Mouse (Mus musculus) neural tube, embryonic 14.5 days (tissue): ENCODE measurements at regions not wholly inside any gene's neighbourhood (a gene's known extent, or its start where the extent isn't known, plus 50 kb on each side); places are given as distances from the start of the nearest gene placed in this dataset.
"Not testable (repeated sequence)": the region's sequence is repeated elsewhere in the genome, so short reads cannot be mapped to it uniquely, and the experiment has no call there.

Source experiments
- ATAC-seq: fragments of 200-750 bp; cut with Nextera tagmentation; 2 replicates; pipeline ENCODE4 v1.8.0; 2017; ENCODE audit warnings: low read depth, mild to moderate bottlenecking, moderate TSS enrichment, moderate library complexity
- H3K27ac ChIP-seq: fragments of 300-500 bp; sonication (generic); 2 replicates; pipeline ENCODE4 v1.5.1; 2014; ENCODE audit warnings: low read depth, mild to moderate bottlenecking, control low read depth, low read length, moderate library complexity, mixed read lengths
- H3K27me3 ChIP-seq: fragments of 300-500 bp; sonication (generic); 2 replicates; pipeline ENCODE4 v1.6.1; 2014; ENCODE audit warnings: low read length; ENCODE audit not compliant: control insufficient read depth, insufficient read depth
- H3K36me3 ChIP-seq: fragments of 300-500 bp; sonication (generic); 2 replicates; pipeline ENCODE4 v1.6.1; 2014; ENCODE audit warnings: low read length, mixed read lengths; ENCODE audit not compliant: control insufficient read depth, insufficient read depth
- H3K4me1 ChIP-seq: fragments of 300-500 bp; sonication (generic); 2 replicates; pipeline ENCODE4 v1.6.1; 2014; ENCODE audit warnings: low read length; ENCODE audit not compliant: control insufficient read depth, insufficient read depth
- H3K4me2 ChIP-seq: fragments of 300-500 bp; sonication (generic); 2 replicates; pipeline ENCODE4 v1.6.1; 2014; ENCODE audit warnings: mild to moderate bottlenecking, low read depth, low read length, control low read depth
- H3K4me3 ChIP-seq: fragments of 300-500 bp; sonication (generic); 2 replicates; pipeline ENCODE4 v1.5.1; 2014; ENCODE audit warnings: low read depth, low read length, control low read depth, mixed read lengths
- H3K9ac ChIP-seq: fragments of 300-500 bp; sonication (generic); replicated peaks from 2 replicates; pipeline ENCODE4 v1.6.1; 2014; ENCODE audit warnings: low read depth, mild to moderate bottlenecking, control low read depth, low read length, mixed read lengths
- H3K9me3 ChIP-seq: fragments of 300-500 bp; sonication (generic); 2 replicates; pipeline ENCODE4 v1.6.1; 2016; ENCODE audit warnings: low read length; ENCODE audit not compliant: control insufficient read depth
- WGBS: fragments of 180-500 bp; shearing (Covaris S2); extraction: QIAGEN DNeasy Blood & Tissue Kit; methylation state at CpG from one replicate; pipeline ENCODE4 v1.1.7; 2014; 5-methylcytosine and 5-hydroxymethylcytosine counted together

- not testable (repeated sequence) for ATAC-seq, H3K9ac ChIP-seq, H3K27me3 ChIP-seq, H3K27ac ChIP-seq, H3K4me3 ChIP-seq, H3K4me2 ChIP-seq, H3K36me3 ChIP-seq, H3K9me3 ChIP-seq, H3K4me1 ChIP-seq
- 86% methylated on average over 2 of the region's 2 CpGs for WGBS
Observed at GRCm38 (mm10) chr14:14478159-14478558, 77.1 kb downstream of the Olfr721-ps1 start.

GRCm38 (mm10) chr14:14481840-14482239 is 80.7 kb downstream of the Olfr721-ps1 start:
- Histone ChIP-seq H3K36me3 (no peaks in the 10 kb centered on the region), H3K9ac (no peak overlapping the region), H3K4me3 (no peak overlapping the region), H3K27me3 (no peaks in the 10 kb centered on the region), H3K4me1 (no peaks in the 10 kb centered on the region), H3K4me2 (no peak overlapping the region), H3K9me3 (no peaks in the 10 kb centered on the region), H3K27ac (no peak overlapping the region)
- peak; percentile 38; the same call in 1 of the 2 replicates for ATAC-seq
- WGBS: 88% methylated on average over 1 of the region's 1 CpGs

GRCm38 (mm10) chr14:14486356-14486755 is 85.3 kb downstream of the Olfr721-ps1 start:
- no peak for ATAC-seq
- Histone ChIP-seq H3K4me1 (no peaks in the 10 kb centered on the region), H3K9me3 (no peaks in the 10 kb centered on the region), H3K4me3 (no peak overlapping the region), H3K36me3 (no peaks in the 10 kb centered on the region), H3K9ac (no peak overlapping the region), H3K4me2 (no peak overlapping the region), H3K27ac (no peak overlapping the region), H3K27me3 (no peaks in the 10 kb centered on the region)
- WGBS: 100% methylated on average over 1 of the region's 1 CpGs

GRCm38 (mm10) chr14:14490501-14490900 is 89.4 kb downstream of the Olfr721-ps1 start:
- no peak overlapping the region for H3K4me2 ChIP-seq
- H3K36me3 ChIP-seq: no peaks in the 10 kb centered on the region
- H3K27me3 ChIP-seq: no peaks in the 10 kb centered on the region
- H3K27ac ChIP-seq: no peak overlapping the region
- no peaks in the 10 kb centered on the region for H3K4me1 ChIP-seq
- no peak overlapping the region for H3K9ac ChIP-seq
- no peak for ATAC-seq
- H3K9me3 ChIP-seq: no peaks in the 10 kb centered on the region
- no peak overlapping the region for H3K4me3 ChIP-seq

GRCm38 (mm10) chr14:14492041-14492440 is 90.9 kb downstream of the Olfr721-ps1 start:
- H3K4me2 ChIP-seq: no peak overlapping the region
- H3K9me3 ChIP-seq: no peaks in the 10 kb centered on the region
- no peak overlapping the region for H3K27ac ChIP-seq
- no peaks in the 10 kb centered on the region for H3K4me1 ChIP-seq
- H3K27me3 ChIP-seq: no peaks in the 10 kb centered on the region
- H3K36me3 ChIP-seq: no peaks in the 10 kb centered on the region
- no peak overlapping the region for H3K4me3 ChIP-seq
- no peak for ATAC-seq
- H3K9ac ChIP-seq: no peak overlapping the region

- Histone ChIP-seq H3K27ac (no peak overlapping the region), H3K9me3 (no peaks in the 10 kb centered on the region), H3K4me3 (no peak overlapping the region), H3K9ac (no peak overlapping the region), H3K4me1 (no peaks in the 10 kb centered on the region), H3K27me3 (no peaks in the 10 kb centered on the region), H3K36me3 (no peaks in the 10 kb centered on the region), H3K4me2 (no peak overlapping the region)
- 81% methylated on average over 4 of the region's 4 CpGs for WGBS
- no peak for ATAC-seq
Observed at GRCm38 (mm10) chr14:14511927-14512326, 110.8 kb downstream of the Olfr721-ps1 start.

GRCm38 (mm10) chr14:14513056-14513455 is 112.0 kb downstream of the Olfr721-ps1 start:
- no peak overlapping the region for H3K4me3 ChIP-seq
- H3K4me2 ChIP-seq: no peak overlapping the region
- no peaks in the 10 kb centered on the region for H3K4me1 ChIP-seq
- H3K36me3 ChIP-seq: no peaks in the 10 kb centered on the region
- ATAC-seq: no peak
- no peak overlapping the region for H3K27ac ChIP-seq
- 92% methylated on average over 2 of the region's 2 CpGs for WGBS
- H3K9me3 ChIP-seq: no peaks in the 10 kb centered on the region
- no peaks in the 10 kb centered on the region for H3K27me3 ChIP-seq
- no peak overlapping the region for H3K9ac ChIP-seq

- WGBS: 88% methylated on average over 3 of the region's 3 CpGs
- Histone ChIP-seq H3K36me3 (no peaks in the 10 kb centered on the region), H3K27ac (no peak overlapping the region), H3K4me2 (no peak overlapping the region), H3K4me3 (no peak overlapping the region), H3K4me1 (no peaks in the 10 kb centered on the region), H3K9ac (no peak overlapping the region), H3K27me3 (no peaks in the 10 kb centered on the region), H3K9me3 (no peaks in the 10 kb centered on the region)
- no peak for ATAC-seq
Observed at GRCm38 (mm10) chr14:14513498-14513897, 112.4 kb downstream of the Olfr721-ps1 start.

- Histone ChIP-seq H3K27ac (no peak overlapping the region), H3K9ac (no peak overlapping the region), H3K27me3 (no peaks in the 10 kb centered on the region), H3K4me2 (no peak overlapping the region), H3K4me1 (no peaks in the 10 kb centered on the region), H3K9me3 (no peaks in the 10 kb centered on the region), H3K36me3 (no peaks in the 10 kb centered on the region), H3K4me3 (no peak overlapping the region)
- 44% methylated on average over 1 of the region's 1 CpGs for WGBS
- ATAC-seq: no peak; the same call in 1 of the 2 replicates
Observed at GRCm38 (mm10) chr14:14514440-14515172, 113.5 kb downstream of the Olfr721-ps1 start.
